Mouse (Mus musculus) A20 (cell line): Measurements from ENCODE around the gene Duoxa2.
A peak's percentile ranks its signal among the peaks of the same experiment; 100 is the strongest.

Experiments used
- DNase-seq: peaks from one replicate; pipeline ENCODE4 v3.0.0-alpha.2; 2011; ENCODE audit warnings: low read depth, low spot score

Duoxa2 gene

GRCm38 (mm10) chr2:122298596-122299490 is at the start of gene Duoxa2:
Duoxa2 (plus strand) TSS chr2:122298900.
- no peak for DNase-seq

- DNase-seq = no peak
These were observed 42.7 kb upstream of the Duoxa2 start for GRCm38 (mm10) chr2:122255997-122256396.

GRCm38 (mm10) chr2:122260729-122261128 is 38.0 kb upstream of the Duoxa2 start:
- DNase-seq = no peak

GRCm38 (mm10) chr2:122264690-122265089 is 34.0 kb upstream of the Duoxa2 start:
- DNase-seq = no peak

GRCm38 (mm10) chr2:122266407-122267193 is 32.1 kb upstream of the Duoxa2 start:
- DNase-seq = no peak

GRCm38 (mm10) chr2:122278769-122279168 is 19.9 kb upstream of the Duoxa2 start:
- DNase-seq = no peak

GRCm38 (mm10) chr2:122284091-122284490 is 14.6 kb upstream of the Duoxa2 start:
- no peak for DNase-seq

- no peak for DNase-seq
These were observed 12.6 kb upstream of the Duoxa2 start for GRCm38 (mm10) chr2:122286137-122286536.

- DNase-seq = no peak
These were observed 3.8 kb upstream of the Duoxa2 start for GRCm38 (mm10) chr2:122294916-122295315.

- no peak for DNase-seq
These were observed 1.2 kb upstream of the Duoxa2 start for GRCm38 (mm10) chr2:122297271-122298095.

- DNase-seq = no peak
These were observed 602 bp upstream of the Duoxa2 start, which contains the start of gene Duox2 for GRCm38 (mm10) chr2:122298096-122298499. Duox2 (minus strand) TSS chr2:122298449.

- no peak for DNase-seq
These were observed 1.4 kb downstream of the Duoxa2 start for GRCm38 (mm10) chr2:122299911-122300655.

GRCm38 (mm10) chr2:122300656-122301020 is 1.9 kb downstream of the Duoxa2 start:
- DNase-seq = no peak

- no peak for DNase-seq
These were observed 2.6 kb downstream of the Duoxa2 start for GRCm38 (mm10) chr2:122301081-122301920.

- no peak for DNase-seq
These were observed 3.3 kb downstream of the Duoxa2 start for GRCm38 (mm10) chr2:122301921-122302573.

- peak; percentile 84 for DNase-seq
These were observed 4.0 kb downstream of the Duoxa2 start for GRCm38 (mm10) chr2:122302574-122303241.

- DNase-seq = no peak
These were observed 5.8 kb downstream of the Duoxa2 start for GRCm38 (mm10) chr2:122304544-122304943.

- DNase-seq = no peak
These were observed 6.6 kb downstream of the Duoxa2 start for GRCm38 (mm10) chr2:122305097-122305892.
